Mouse (Mus musculus): ENCODE results near the gene G6pc.
"Not testable (repeated sequence)": the region's sequence is repeated elsewhere in the genome, so short reads cannot be mapped to it uniquely, and the experiment has no call there.

Gene G6pc

GRCm38 (mm10) chr11:101367326-101367935 is at the start of gene G6pc:
TSS of gene G6pc (plus strand) at chr11:101367561.
- no peak for DNase-seq (ENCODE audit: low spot score)

GRCm38 (mm10) chr11:101323609-101324008 is 43.8 kb upstream of the G6pc start:
- peak; percentile 9 for DNase-seq (ENCODE audit: low spot score)

GRCm38 (mm10) chr11:101324763-101325162 is 42.6 kb upstream of the G6pc start, which contains the start of gene Aoc2:
TSS of gene Aoc2 (plus strand) at chr11:101325063.
- DNase-seq (ENCODE audit: low spot score) = no peak

DNA sequence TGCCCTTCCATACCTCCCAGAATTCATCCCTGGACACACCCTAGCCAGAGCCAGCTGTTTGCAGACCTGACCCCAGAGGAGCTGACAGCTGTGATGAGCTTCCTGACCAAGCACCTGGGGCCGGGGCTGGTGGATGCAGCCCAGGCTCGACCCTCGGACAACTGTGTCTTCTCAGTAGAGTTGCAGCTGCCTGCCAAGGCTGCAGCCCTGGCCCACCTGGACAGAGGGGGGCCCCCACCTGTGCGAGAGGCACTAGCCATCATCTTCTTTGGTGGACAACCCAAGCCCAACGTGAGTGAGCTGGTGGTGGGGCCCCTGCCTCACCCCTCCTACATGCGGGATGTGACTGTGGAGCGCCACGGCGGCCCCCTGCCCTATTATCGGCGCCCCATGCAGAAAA is 42.2 kb upstream of the G6pc start:
- not testable (repeated sequence) for DNase-seq (ENCODE audit: low spot score)

GRCm38 (mm10) chr11:101326147-101326546 is 41.2 kb upstream of the G6pc start:
- no peak for DNase-seq (ENCODE audit: low spot score)

DNA sequence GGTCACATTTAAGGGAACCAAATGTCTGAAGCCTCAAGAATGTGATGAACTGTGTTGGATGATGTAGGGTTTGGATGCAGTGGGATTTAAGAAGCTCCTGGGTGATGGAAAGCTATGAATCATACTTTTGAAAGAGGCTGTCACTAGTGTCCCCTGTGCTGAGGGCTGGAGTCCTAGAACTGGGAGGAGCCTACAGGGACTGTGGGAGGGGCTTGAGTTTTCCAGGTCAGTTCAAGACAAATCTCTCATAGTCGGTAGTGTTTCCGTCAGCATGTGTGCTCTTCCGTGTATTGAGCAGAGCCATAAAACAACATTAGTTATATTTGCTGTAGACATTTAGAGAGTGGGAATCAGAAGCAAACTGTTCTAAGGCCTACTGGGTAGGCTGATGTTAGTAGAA is 40.0 kb upstream of the G6pc start:
- no peak for DNase-seq (ENCODE audit: low spot score)

DNA sequence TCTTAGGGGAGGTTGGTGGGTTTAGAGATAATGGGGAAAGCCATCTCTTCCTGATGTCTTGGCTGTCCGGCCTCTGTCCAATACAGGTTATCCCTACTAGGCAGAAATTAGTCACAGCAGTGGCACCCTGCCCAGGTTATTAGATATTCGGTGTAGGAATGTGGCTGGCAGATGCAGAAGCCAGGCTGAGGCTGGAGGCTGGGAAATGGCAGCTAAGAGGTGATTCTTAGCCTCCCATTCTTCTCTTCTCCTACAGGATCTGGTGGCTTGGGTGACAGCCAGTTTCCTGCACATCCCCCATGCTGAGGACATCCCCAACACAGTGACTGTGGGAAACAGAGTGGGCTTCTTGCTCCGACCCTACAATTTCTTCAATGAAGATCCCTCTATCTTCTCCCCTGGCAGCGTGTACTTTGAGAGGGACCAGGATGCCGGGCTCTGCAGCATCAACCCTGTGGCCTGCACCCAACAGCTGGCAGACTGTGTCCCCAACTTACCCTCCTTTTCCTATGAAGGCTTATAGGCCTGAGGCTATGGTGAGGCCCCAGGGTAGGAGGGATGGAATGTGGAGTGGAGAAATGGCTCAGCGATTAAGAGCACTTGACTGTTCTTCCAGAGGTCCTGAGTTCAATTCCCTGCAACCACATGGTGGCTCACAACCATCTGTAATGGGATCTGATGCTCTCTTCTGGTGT is 38.3 kb upstream of the G6pc start:
- no peak for DNase-seq (ENCODE audit: low spot score)

- no peak for DNase-seq (ENCODE audit: low spot score)
These were observed 36.9 kb upstream of the G6pc start, which contains the start of gene Aoc3 for GRCm38 (mm10) chr11:101330371-101330924. TSS of gene Aoc3 (plus strand) at chr11:101330605.

DNA sequence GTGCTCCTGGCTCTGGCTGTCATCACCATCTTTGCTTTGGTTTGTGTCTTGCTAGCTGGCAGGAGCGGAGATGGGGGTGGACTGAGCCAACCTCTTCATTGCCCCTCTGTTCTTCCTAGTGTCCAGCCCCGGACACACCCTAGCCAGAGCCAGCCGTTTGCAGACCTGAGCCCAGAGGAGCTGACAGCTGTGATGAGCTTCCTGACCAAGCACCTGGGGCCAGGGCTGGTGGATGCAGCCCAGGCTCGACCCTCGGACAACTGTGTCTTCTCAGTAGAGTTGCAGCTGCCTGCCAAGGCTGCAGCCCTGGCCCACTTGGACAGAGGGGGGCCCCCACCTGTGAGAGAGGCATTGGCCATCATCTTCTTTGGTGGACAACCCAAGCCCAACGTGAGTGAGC is 36.4 kb upstream of the G6pc start:
- not testable (repeated sequence) for DNase-seq (ENCODE audit: low spot score)

DNA sequence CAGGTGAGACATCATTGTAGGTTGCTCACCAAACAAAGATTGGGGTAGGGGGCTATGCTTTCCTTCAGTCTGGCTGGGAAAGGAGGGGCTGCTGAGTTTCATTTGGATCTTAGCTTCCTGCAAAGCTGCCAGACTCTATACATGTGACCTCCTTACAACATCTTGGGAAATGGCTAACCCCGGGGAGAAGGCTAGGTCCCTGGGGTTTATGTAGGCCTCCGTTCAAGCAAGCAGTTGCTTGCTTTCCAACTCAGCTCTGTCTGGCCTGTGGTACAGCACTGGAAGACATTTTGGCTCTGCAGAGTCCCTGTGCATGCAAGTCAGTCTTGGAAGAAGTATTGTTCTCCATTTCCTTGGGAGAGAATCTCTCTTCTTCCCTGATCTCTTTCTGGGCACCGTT is 34.8 kb upstream of the G6pc start:
- DNase-seq (ENCODE audit: low spot score) = no peak

- no peak for DNase-seq (ENCODE audit: low spot score)
These were observed 33.3 kb upstream of the G6pc start for GRCm38 (mm10) chr11:101334023-101334422.

- DNase-seq (ENCODE audit: low spot score) = no peak
These were observed 32.8 kb upstream of the G6pc start for GRCm38 (mm10) chr11:101334516-101334915.

DNA sequence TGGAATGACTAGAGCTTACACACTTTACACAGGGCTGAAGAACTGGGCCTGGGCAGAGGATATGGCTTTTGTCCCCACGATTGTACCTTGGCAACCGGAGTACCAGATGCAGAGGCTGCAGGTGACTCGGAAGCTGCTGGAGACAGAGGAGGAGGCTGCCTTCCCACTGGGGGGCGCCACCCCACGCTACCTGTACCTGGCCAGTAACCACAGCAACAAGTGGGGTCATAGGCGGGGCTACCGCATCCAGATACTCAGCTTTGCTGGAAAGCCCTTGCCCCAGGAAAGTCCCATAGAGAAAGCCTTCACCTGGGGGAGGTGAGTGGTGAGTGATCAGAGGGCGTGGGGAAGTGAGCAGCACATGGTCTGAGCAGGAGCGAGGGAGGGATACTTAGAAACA is 31.7 kb upstream of the G6pc start:
- DNase-seq (ENCODE audit: low spot score) = no peak

GRCm38 (mm10) chr11:101338123-101338760 is 29.1 kb upstream of the G6pc start:
- no peak for DNase-seq (ENCODE audit: low spot score)

DNA sequence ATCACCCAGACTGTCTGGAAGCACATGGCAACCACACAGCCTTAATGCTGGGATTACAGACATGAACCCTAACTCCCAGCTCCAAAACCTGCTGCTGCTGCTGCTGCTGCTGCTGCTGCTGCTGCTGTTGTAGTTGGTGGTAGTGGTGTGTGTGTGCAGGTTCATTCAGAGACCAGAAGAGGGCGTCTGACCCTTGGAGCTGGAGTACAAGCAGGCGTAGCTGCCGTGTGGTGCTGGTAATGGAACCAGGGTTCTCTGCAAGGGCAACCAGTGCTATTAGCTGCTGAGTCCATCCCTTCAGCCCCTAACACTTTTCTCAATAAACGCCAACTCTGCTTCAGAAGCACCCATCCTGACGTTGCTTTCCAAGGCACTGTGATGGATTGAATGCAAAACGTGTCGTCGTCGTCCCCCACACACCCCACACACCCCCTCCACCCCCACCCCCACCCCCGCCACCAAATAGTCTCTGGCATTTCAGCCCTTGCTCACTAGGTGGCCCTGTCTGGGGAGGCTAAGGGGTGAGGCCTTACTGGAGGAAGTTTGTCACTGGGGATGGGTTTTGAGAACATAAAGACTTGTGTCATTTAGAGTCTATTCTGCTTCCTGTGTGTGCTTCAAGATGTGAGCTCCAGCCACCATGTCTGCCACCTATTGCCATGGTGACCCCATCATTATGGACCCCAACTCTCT is 20.1 kb upstream of the G6pc start:
- DNase-seq (ENCODE audit: low spot score) = no peak

- DNase-seq (ENCODE audit: low spot score) = no peak
These were observed 18.6 kb upstream of the G6pc start for GRCm38 (mm10) chr11:101348774-101349173.

DNA sequence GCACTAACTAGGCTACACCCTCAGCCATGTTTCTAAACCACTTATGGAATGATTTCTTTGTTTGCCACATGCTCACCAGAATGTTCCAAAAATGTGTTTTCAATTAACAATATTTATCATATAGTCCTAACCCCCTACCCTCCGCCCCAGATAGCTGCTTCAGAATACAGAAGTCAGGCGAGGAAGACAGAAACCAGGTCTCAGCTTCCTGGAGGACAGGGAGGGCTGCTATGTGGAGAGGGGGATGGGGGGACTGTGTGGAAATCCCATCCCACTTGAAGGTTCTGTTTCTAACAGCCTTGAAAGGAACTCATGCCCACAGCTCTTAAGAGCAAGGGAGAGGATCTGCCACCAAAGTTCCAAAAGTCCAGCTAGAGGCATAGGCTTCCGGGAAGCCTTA is 18.1 kb upstream of the G6pc start:
- no peak for DNase-seq (ENCODE audit: low spot score)

GRCm38 (mm10) chr11:101351100-101351720 is 16.2 kb upstream of the G6pc start:
- no peak for DNase-seq (ENCODE audit: low spot score)

DNA sequence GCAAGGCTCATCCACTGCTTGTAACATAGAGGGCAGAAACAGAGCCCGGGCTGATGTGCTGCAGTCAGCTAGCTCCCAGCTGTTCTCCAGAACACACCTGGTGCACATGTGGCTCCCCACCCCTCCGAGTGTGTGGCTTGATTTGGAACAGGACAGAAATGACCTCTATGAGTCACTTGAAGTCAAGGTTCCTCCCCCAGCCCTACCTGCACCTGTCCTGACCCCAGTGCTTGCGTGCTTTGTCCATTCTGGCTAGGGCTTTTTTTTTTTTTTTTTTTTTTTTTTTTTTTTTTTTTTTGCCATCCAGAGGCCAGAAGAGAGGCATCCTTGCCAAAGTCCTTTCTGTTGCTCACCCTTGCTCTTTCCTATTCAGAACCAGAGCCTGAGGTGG is 15.6 kb upstream of the G6pc start:
- DNase-seq (ENCODE audit: low spot score) = no peak

DNA sequence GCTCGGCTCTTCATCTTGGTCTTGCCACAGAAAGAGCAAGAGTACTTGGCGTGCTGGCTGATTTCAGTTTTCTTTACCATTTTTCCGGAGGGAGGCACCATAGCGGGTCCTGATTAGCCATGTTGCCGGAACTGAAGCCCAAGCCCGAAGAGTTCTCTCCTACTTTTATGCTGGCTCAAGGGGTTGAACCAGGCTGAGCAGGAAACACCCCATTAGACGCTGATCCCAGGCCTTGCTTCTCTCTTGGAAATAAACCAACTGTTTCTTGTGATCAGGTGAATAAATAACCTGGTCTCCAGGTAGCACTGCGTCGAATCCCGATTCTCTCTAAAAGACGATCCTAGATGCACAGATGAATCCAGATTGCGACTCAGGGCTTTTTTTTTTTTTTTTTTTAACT is 13.9 kb upstream of the G6pc start:
- DNase-seq (ENCODE audit: low spot score) = no peak

GRCm38 (mm10) chr11:101354438-101355010 is 12.8 kb upstream of the G6pc start:
- DNase-seq (ENCODE audit: low spot score) = no peak

- DNase-seq (ENCODE audit: low spot score) = no peak
These were observed 11.4 kb upstream of the G6pc start for GRCm38 (mm10) chr11:101355916-101356315.
